Mouse (Mus musculus): Measurements from ENCODE around the gene Grb7.

Gene Grb7

GRCm38 (mm10) chr11:98445679-98446078, 515 bp upstream of the Grb7 start:
- no peak for DNase-seq (ENCODE audit: low read depth)

- no peak for DNase-seq (ENCODE audit: low read depth)
Observed at GRCm38 (mm10) chr11:98446562-98447474, 624 bp downstream of the Grb7 start.

GRCm38 (mm10) chr11:98447475-98447834, 1.3 kb downstream of the Grb7 start:
- no peak for DNase-seq (ENCODE audit: low read depth)

- DNase-seq (ENCODE audit: low read depth): no peak
Observed at GRCm38 (mm10) chr11:98448191-98448790, 2.1 kb downstream of the Grb7 start.

- DNase-seq (ENCODE audit: low read depth): no peak
Observed at GRCm38 (mm10) chr11:98449419-98449818, 3.2 kb downstream of the Grb7 start.

GRCm38 (mm10) chr11:98449921-98450771, 4.0 kb downstream of the Grb7 start:
- DNase-seq (ENCODE audit: low read depth): no peak

GRCm38 (mm10) chr11:98455484-98455883, 9.3 kb downstream of the Grb7 start:
- no peak for DNase-seq (ENCODE audit: low read depth)

GRCm38 (mm10) chr11:98456545-98456944, 10.4 kb downstream of the Grb7 start:
- no peak for DNase-seq (ENCODE audit: low read depth)

- DNase-seq (ENCODE audit: low read depth): no peak
Observed at GRCm38 (mm10) chr11:98456945-98457344, 10.8 kb downstream of the Grb7 start.

GRCm38 (mm10) chr11:98457367-98458120, 11.3 kb downstream of the Grb7 start:
- peak; percentile 66 for DNase-seq (ENCODE audit: low read depth)

- no peak for DNase-seq (ENCODE audit: low read depth)
Observed at GRCm38 (mm10) chr11:98458121-98458990, 12.2 kb downstream of the Grb7 start.

GRCm38 (mm10) chr11:98459071-98459741, 13.0 kb downstream of the Grb7 start:
- no peak for DNase-seq (ENCODE audit: low read depth)

- DNase-seq (ENCODE audit: low read depth): no peak
Observed at GRCm38 (mm10) chr11:98459860-98460259, 13.7 kb downstream of the Grb7 start.

- DNase-seq (ENCODE audit: low read depth): no peak
Observed at GRCm38 (mm10) chr11:98461109-98461720, 15.0 kb downstream of the Grb7 start.

GRCm38 (mm10) chr11:98462255-98462654, 16.1 kb downstream of the Grb7 start:
- DNase-seq (ENCODE audit: low read depth): no peak

GRCm38 (mm10) chr11:98463911-98464310, 17.7 kb downstream of the Grb7 start:
- no peak for DNase-seq (ENCODE audit: low read depth)

GRCm38 (mm10) chr11:98464516-98464915, 18.3 kb downstream of the Grb7 start:
- no peak for DNase-seq (ENCODE audit: low read depth)

- DNase-seq (ENCODE audit: low read depth): no peak
Observed at GRCm38 (mm10) chr11:98469761-98470714, 23.8 kb downstream of the Grb7 start.

GRCm38 (mm10) chr11:98470795-98471194, 24.6 kb downstream of the Grb7 start:
- DNase-seq (ENCODE audit: low read depth): no peak
